Mouse (Mus musculus): Measurements from ENCODE around the gene Zfp398. TPM values are rescaled to one million over a fixed set of nuclear protein-coding genes. Genes with fewer than 3 reads are reported as not detected.

Gene Zfp398
- polyA plus RNA-seq, 1 experiment from 2014 or later = 4.7 TPM

GRCm38 (mm10) chr6:47813257-47813878 lies 22.1 kb upstream of the Zfp398 start, which contains the start of gene Pdia4:
Gene Pdia4, minus strand, starts transcription at chr6:47813430.
- H3K4me3 ChIP-seq (ENCODE audit: control insufficient read depth in 1 of 2, insufficient read depth in 1 of 2, low read depth in 1 of 2, low read length in 2 of 2) = peak within 1 kb of the TSS; percentile 77 to 83
- H3K27me3 ChIP-seq (ENCODE audit: control insufficient read depth, insufficient read depth, low read length) = no peaks in the 10 kb centered on the region
- WGBS = under 1% methylated on average over 38 of the region's 44 CpGs
- H3K4me1 ChIP-seq (ENCODE audit: control insufficient read depth in 2 of 2, insufficient read depth in 2 of 2, low read length in 2 of 2) = peaks cover 6 to 15% of the 10 kb centered on the region in 2 experiments
- H3K9ac ChIP-seq (ENCODE audit: low read length) = peak within 1 kb of the TSS; percentile 93
- H3K36me3 ChIP-seq (ENCODE audit: control insufficient read depth, insufficient read depth, low read length) = 0 out of 2 replicates have a peak, but pooled peaks cover 4% of the 10 kb centered on the region
- H3K4me2 ChIP-seq (ENCODE audit: low read length) = peak within 1 kb of the TSS; percentile 84
- H3K9me3 ChIP-seq (ENCODE audit: control insufficient read depth, low read length) = no peaks in the 10 kb centered on the region
- ATAC-seq (ENCODE audit: insufficient number of reproducible peaks, insufficient read depth, low FRiP score, low read depth) = peak; percentile 99
- H3K27ac ChIP-seq (replicated peaks in 1 of 2; ENCODE audit: control insufficient read depth in 1 of 2, insufficient read depth in 1 of 2, low read depth in 2 of 2, low read length in 2 of 2) = peak within 1 kb of the TSS; percentile 87 to 97

DNA sequence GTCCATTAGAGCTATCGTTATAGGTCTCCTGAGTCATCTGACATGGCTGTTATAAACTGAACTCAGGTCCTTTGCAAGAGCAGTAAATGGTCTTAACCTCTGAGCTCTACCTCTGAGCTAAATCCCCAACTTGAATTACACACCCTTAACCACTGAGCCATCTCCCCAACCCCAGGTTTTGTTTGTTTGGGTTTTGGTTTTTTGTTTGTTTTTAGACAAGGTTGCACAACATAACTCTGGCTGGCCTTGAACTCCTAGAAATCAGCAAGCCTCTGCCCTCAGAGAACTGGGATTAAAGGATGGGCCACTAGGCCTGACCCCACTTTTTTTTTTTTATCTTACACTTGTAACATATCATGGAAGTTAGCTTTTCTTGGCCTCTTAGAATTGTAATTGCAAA lies 19.3 kb upstream of the Zfp398 start:
- no peak for ATAC-seq (ENCODE audit: insufficient number of reproducible peaks, insufficient read depth, low FRiP score, low read depth)
- no peak overlapping the region for H3K4me2 ChIP-seq (ENCODE audit: low read length)
- 96% methylated on average over 1 of the region's 1 CpGs for WGBS
- H3K27me3 ChIP-seq (ENCODE audit: control insufficient read depth, insufficient read depth, low read length) = no peaks in the 10 kb centered on the region
- H3K36me3 ChIP-seq (ENCODE audit: control insufficient read depth, insufficient read depth, low read length) = 0 out of 2 replicates have a peak, but pooled peaks cover 4% of the 10 kb centered on the region
- H3K4me3 ChIP-seq (ENCODE audit: control insufficient read depth in 1 of 2, insufficient read depth in 1 of 2, low read depth in 1 of 2, low read length in 2 of 2) = no peak overlapping the region
- H3K9ac ChIP-seq (ENCODE audit: low read length) = no peak overlapping the region
- H3K4me1 ChIP-seq (ENCODE audit: control insufficient read depth in 2 of 2, insufficient read depth in 2 of 2, low read length in 2 of 2) = peaks cover 6 to 12% of the 10 kb centered on the region in 2 experiments
- H3K27ac ChIP-seq (replicated peaks in 1 of 2; ENCODE audit: control insufficient read depth in 1 of 2, insufficient read depth in 1 of 2, low read depth in 2 of 2, low read length in 2 of 2) = no peak overlapping the region
- H3K9me3 ChIP-seq (ENCODE audit: control insufficient read depth, low read length) = no peaks in the 10 kb centered on the region

DNA sequence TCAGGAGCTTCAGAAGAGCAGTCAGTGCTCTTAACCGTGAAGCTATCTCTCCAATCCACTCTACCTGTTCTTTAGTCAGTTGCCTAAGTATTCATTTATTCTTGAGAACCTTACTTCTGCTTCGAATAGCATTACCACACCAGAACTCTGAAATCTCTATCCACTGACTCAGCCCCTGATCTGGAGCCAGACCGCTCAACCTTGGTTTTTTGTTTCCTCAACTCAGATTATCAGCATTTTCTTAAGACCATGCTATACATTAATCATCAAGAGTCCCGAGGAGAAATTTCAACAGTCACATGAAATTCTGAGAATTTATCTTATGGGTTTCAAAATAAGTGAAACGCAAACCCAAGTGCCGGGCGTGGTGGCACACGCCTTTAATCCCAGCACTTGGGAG lies 16.7 kb upstream of the Zfp398 start:
- H3K36me3 ChIP-seq (ENCODE audit: control insufficient read depth, insufficient read depth, low read length) = 0 out of 2 replicates have a peak, but pooled peaks cover 6% of the 10 kb centered on the region
- 90% methylated on average over 8 of the region's 8 CpGs for WGBS
- ATAC-seq (ENCODE audit: insufficient number of reproducible peaks, insufficient read depth, low FRiP score, low read depth) = no peak
- no peak overlapping the region for H3K4me2 ChIP-seq (ENCODE audit: low read length)
- no peak overlapping the region for H3K27ac ChIP-seq (replicated peaks in 1 of 2; ENCODE audit: control insufficient read depth in 1 of 2, insufficient read depth in 1 of 2, low read depth in 2 of 2, low read length in 2 of 2)
- H3K9me3 ChIP-seq (ENCODE audit: control insufficient read depth, low read length) = no peaks in the 10 kb centered on the region
- no peaks in the 10 kb centered on the region for H3K27me3 ChIP-seq (ENCODE audit: control insufficient read depth, insufficient read depth, low read length)
- H3K4me1 ChIP-seq (ENCODE audit: control insufficient read depth in 2 of 2, insufficient read depth in 2 of 2, low read length in 2 of 2) = no peaks in the 10 kb centered on the region
- no peak overlapping the region for H3K4me3 ChIP-seq (ENCODE audit: control insufficient read depth in 1 of 2, insufficient read depth in 1 of 2, low read depth in 1 of 2, low read length in 2 of 2)
- H3K9ac ChIP-seq (ENCODE audit: low read length) = no peak overlapping the region

DNA sequence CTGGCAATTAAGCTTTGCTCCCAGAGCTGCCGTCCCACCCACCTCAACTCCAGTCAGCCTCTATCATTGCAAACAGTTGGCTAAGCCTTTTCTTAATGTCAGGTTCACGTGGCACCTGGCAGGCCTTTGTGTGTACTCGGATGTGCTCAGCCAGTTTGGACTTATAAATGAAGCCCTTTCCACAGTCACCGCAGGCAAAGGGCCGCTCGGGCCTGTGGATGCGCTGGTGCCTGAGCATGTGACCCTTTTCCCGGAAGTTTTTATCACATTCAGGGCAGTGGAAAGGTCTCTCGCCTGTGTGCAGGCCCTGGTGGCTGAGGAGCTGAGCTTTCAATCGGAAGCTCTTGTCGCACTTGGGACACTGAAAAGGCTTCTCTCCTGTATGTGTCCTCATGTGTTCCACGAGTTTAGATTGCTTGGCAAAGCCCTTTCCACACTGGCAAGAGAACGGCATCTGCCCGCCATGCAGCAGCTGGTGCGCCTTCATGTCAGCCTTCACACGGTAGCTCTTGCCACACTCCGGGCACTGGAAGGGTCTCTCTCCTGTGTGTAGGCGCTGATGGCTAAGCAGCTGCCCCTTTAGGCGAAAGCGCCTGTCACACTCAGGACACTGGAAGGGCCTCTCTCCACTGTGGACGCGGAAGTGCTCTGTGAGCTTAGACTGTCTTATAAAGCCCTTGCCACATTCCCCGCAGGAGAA lies 15.7 kb upstream of the Zfp398 start:
- Histone ChIP-seq H3K4me2 (ENCODE audit: low read length) (no peak overlapping the region), H3K9ac (ENCODE audit: low read length) (no peak overlapping the region), H3K27ac (replicated peaks in 1 of 2; ENCODE audit: control insufficient read depth in 1 of 2, insufficient read depth in 1 of 2, low read depth in 2 of 2, low read length in 2 of 2) (no peak overlapping the region), H3K4me3 (ENCODE audit: control insufficient read depth in 1 of 2, insufficient read depth in 1 of 2, low read depth in 1 of 2, low read length in 2 of 2) (no peak overlapping the region), H3K27me3 (ENCODE audit: control insufficient read depth, insufficient read depth, low read length) (no peaks in the 10 kb centered on the region), H3K9me3 (ENCODE audit: control insufficient read depth, low read length) (no peaks in the 10 kb centered on the region), H3K4me1 (ENCODE audit: control insufficient read depth in 2 of 2, insufficient read depth in 2 of 2, low read length in 2 of 2) (no peaks in the 10 kb centered on the region), H3K36me3 (ENCODE audit: control insufficient read depth, insufficient read depth, low read length) (0 out of 2 replicates have a peak, but pooled peaks cover 8% of the 10 kb centered on the region)
- ATAC-seq (ENCODE audit: insufficient number of reproducible peaks, insufficient read depth, low FRiP score, low read depth) = no peak
- 87% methylated on average over 23 of the region's 23 CpGs for WGBS

- no peak overlapping the region for H3K9ac ChIP-seq (ENCODE audit: low read length)
- no peaks in the 10 kb centered on the region for H3K27me3 ChIP-seq (ENCODE audit: control insufficient read depth, insufficient read depth, low read length)
- WGBS = 87% methylated on average over 5 of the region's 5 CpGs
- 0 out of 2 replicates have a peak, but pooled peaks cover 10% of the 10 kb centered on the region for H3K36me3 ChIP-seq (ENCODE audit: control insufficient read depth, insufficient read depth, low read length)
- ATAC-seq (ENCODE audit: insufficient number of reproducible peaks, insufficient read depth, low FRiP score, low read depth) = no peak
- no peak overlapping the region for H3K27ac ChIP-seq (replicated peaks in 1 of 2; ENCODE audit: control insufficient read depth in 1 of 2, insufficient read depth in 1 of 2, low read depth in 2 of 2, low read length in 2 of 2)
- no peak overlapping the region for H3K4me2 ChIP-seq (ENCODE audit: low read length)
- no peaks in the 10 kb centered on the region for H3K9me3 ChIP-seq (ENCODE audit: control insufficient read depth, low read length)
- H3K4me3 ChIP-seq (ENCODE audit: control insufficient read depth in 1 of 2, insufficient read depth in 1 of 2, low read depth in 1 of 2, low read length in 2 of 2) = no peak overlapping the region
- no peaks in the 10 kb centered on the region for H3K4me1 ChIP-seq (ENCODE audit: control insufficient read depth in 2 of 2, insufficient read depth in 2 of 2, low read length in 2 of 2)
Observed at GRCm38 (mm10) chr6:47821236-47821635, 14.2 kb upstream of the Zfp398 start.

DNA sequence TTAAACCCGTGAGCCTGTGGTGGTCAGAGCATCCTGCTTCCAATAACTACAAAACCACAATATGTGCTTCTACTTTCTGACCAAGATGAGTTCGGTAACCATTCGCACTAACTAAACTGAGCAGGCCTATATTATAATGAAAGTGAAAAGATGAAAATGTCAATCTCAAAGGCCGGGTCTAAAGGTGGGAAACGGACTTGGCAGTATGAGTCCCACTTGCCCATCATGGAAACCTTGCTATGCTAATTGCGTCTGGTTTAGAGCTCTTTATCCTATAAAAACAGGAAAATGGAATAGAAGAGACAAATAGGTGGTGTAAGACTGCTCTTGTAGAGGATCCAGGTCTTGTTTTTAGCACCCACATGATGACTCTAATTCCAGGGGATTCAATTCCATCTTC lies 13.7 kb upstream of the Zfp398 start:
- 84% methylated on average over 6 of the region's 6 CpGs for WGBS
- 0 out of 2 replicates have a peak, but pooled peaks cover 10% of the 10 kb centered on the region for H3K36me3 ChIP-seq (ENCODE audit: control insufficient read depth, insufficient read depth, low read length)
- H3K9me3 ChIP-seq (ENCODE audit: control insufficient read depth, low read length) = no peaks in the 10 kb centered on the region
- no peaks in the 10 kb centered on the region for H3K4me1 ChIP-seq (ENCODE audit: control insufficient read depth in 2 of 2, insufficient read depth in 2 of 2, low read length in 2 of 2)
- no peak overlapping the region for H3K4me3 ChIP-seq (ENCODE audit: control insufficient read depth in 1 of 2, insufficient read depth in 1 of 2, low read depth in 1 of 2, low read length in 2 of 2)
- H3K27me3 ChIP-seq (ENCODE audit: control insufficient read depth, insufficient read depth, low read length) = no peaks in the 10 kb centered on the region
- no peak overlapping the region for H3K9ac ChIP-seq (ENCODE audit: low read length)
- ATAC-seq (ENCODE audit: insufficient number of reproducible peaks, insufficient read depth, low FRiP score, low read depth) = no peak
- no peak overlapping the region for H3K4me2 ChIP-seq (ENCODE audit: low read length)
- H3K27ac ChIP-seq (replicated peaks in 1 of 2; ENCODE audit: control insufficient read depth in 1 of 2, insufficient read depth in 1 of 2, low read depth in 2 of 2, low read length in 2 of 2) = no peak overlapping the region

- 61% methylated on average over 2 of the region's 2 CpGs for WGBS
- H3K9me3 ChIP-seq (ENCODE audit: control insufficient read depth, low read length) = no peaks in the 10 kb centered on the region
- H3K27me3 ChIP-seq (ENCODE audit: control insufficient read depth, insufficient read depth, low read length) = no peaks in the 10 kb centered on the region
- H3K27ac ChIP-seq (replicated peaks in 1 of 2; ENCODE audit: control insufficient read depth in 1 of 2, insufficient read depth in 1 of 2, low read depth in 2 of 2, low read length in 2 of 2) = no peak overlapping the region
- no peak overlapping the region for H3K4me3 ChIP-seq (ENCODE audit: control insufficient read depth in 1 of 2, insufficient read depth in 1 of 2, low read depth in 1 of 2, low read length in 2 of 2)
- H3K4me2 ChIP-seq (ENCODE audit: low read length) = no peak overlapping the region
- no peak for ATAC-seq (ENCODE audit: insufficient number of reproducible peaks, insufficient read depth, low FRiP score, low read depth)
- H3K4me1 ChIP-seq (ENCODE audit: control insufficient read depth in 2 of 2, insufficient read depth in 2 of 2, low read length in 2 of 2) = no peaks in the 10 kb centered on the region
- no peak overlapping the region for H3K9ac ChIP-seq (ENCODE audit: low read length)
- 0 out of 2 replicates have a peak, but pooled peaks cover 10% of the 10 kb centered on the region for H3K36me3 ChIP-seq (ENCODE audit: control insufficient read depth, insufficient read depth, low read length)
Observed at GRCm38 (mm10) chr6:47824241-47824640, 11.2 kb upstream of the Zfp398 start.

Data from heart, embryonic 14.5 days (tissue).